Mouse (Mus musculus) hindbrain, embryonic 13.5 days (tissue): ENCODE results near the gene Cerk. TPM values are rescaled to one million over a fixed set of nuclear protein-coding genes. Genes with fewer than 3 reads are reported as not detected.
"Not testable (repeated sequence)": the region's sequence is repeated elsewhere in the genome, so short reads cannot be mapped to it uniquely, and the experiment has no call there.

ENCODE experiments used
- ATAC-seq: fragments of 200-750 bp; cut with Nextera tagmentation; 2 replicates; pipeline ENCODE4 v1.8.0; 2017; ENCODE audit warnings: moderate TSS enrichment; ENCODE audit not compliant: low FRiP score
- H3K27ac ChIP-seq: fragments of 300-500 bp; sonication (generic); 2 replicates; pipeline ENCODE4 v1.5.1; 2015; ENCODE audit warnings: inconsistent platforms, mild to moderate bottlenecking, moderate library complexity
- H3K27me3 ChIP-seq: fragments of 300-500 bp; sonication (generic); 2 replicates; pipeline ENCODE4 v1.6.1; 2015; ENCODE audit warnings: mild to moderate bottlenecking, inconsistent platforms
- H3K36me3 ChIP-seq: fragments of 300-500 bp; sonication (generic); 2 replicates; pipeline ENCODE4 v1.6.1; 2015; ENCODE audit warnings: mild to moderate bottlenecking, inconsistent platforms
- H3K4me1 ChIP-seq: fragments of 300-500 bp; sonication (generic); replicated peaks from 2 replicates; pipeline ENCODE4 v1.6.1; 2015; ENCODE audit warnings: inconsistent platforms
- H3K4me2 ChIP-seq: fragments of 300-500 bp; sonication (generic); 2 replicates; pipeline ENCODE4 v1.6.1; 2015; ENCODE audit warnings: inconsistent platforms, mild to moderate bottlenecking, moderate library complexity
- H3K4me3 ChIP-seq: fragments of 300-500 bp; sonication (generic); 2 replicates; pipeline ENCODE4 v1.5.1; 2015; ENCODE audit warnings: mild to moderate bottlenecking, inconsistent platforms
- H3K9ac ChIP-seq: fragments of 300-500 bp; sonication (generic); 2 replicates; pipeline ENCODE4 v1.6.1; 2015; ENCODE audit warnings: mild to moderate bottlenecking, inconsistent platforms
- H3K9me3 ChIP-seq: fragments of 300-500 bp; sonication (generic); 2 replicates; pipeline ENCODE4 v1.6.1; 2016; ENCODE audit warnings: inconsistent platforms
- WGBS: fragments of 180-500 bp; shearing (Covaris S2); methylation state at CpG from one replicate; pipeline ENCODE4 v1.1.7; 2015; 5-methylcytosine and 5-hydroxymethylcytosine counted together
- polyA plus RNA-seq: library from polyadenylated mRNA; unstranded; fragments of >200 nt; fragmentation: Nextera tagmentation; extraction: Ambion mirVana; gene quantifications from 2 replicates; pipeline ENCODE4 v1.2.1, GENCODE M21; 2015

The Cerk gene
- polyA plus RNA-seq, 1 experiment from 2014 or later, result 24.3 TPM

GRCm38 (mm10) chr15:86165811-86166590 is 19.9 kb downstream of the Cerk start:
- no peak overlapping the region for H3K4me2 ChIP-seq
- ATAC-seq, result no peak
- H3K9ac ChIP-seq, result no peak overlapping the region
- no peaks in the 10 kb centered on the region for H3K9me3 ChIP-seq
- H3K4me1 ChIP-seq, result peaks cover 26% of the 10 kb centered on the region
- 91% methylated on average over 24 of the region's 24 CpGs for WGBS
- peaks cover 28% of the 10 kb centered on the region for H3K36me3 ChIP-seq
- no peak overlapping the region for H3K27ac ChIP-seq
- no peak overlapping the region for H3K4me3 ChIP-seq
- no peaks in the 10 kb centered on the region for H3K27me3 ChIP-seq

GRCm38 (mm10) chr15:86164718-86165345 is 21.1 kb downstream of the Cerk start:
- no peaks in the 10 kb centered on the region for H3K27me3 ChIP-seq
- no peak for ATAC-seq
- no peak overlapping the region for H3K27ac ChIP-seq
- WGBS, result 77% methylated on average over 21 of the region's 21 CpGs
- H3K9ac ChIP-seq, result no peak overlapping the region
- no peak overlapping the region for H3K4me3 ChIP-seq
- H3K4me2 ChIP-seq, result no peak overlapping the region
- no peaks in the 10 kb centered on the region for H3K9me3 ChIP-seq
- peaks cover 29% of the 10 kb centered on the region for H3K36me3 ChIP-seq
- peaks cover 22% of the 10 kb centered on the region for H3K4me1 ChIP-seq

GRCm38 (mm10) chr15:86161800-86162199 is 24.1 kb downstream of the Cerk start:
- not testable (repeated sequence) for H3K4me1 ChIP-seq, H3K4me3 ChIP-seq, ATAC-seq, H3K9ac ChIP-seq, H3K4me2 ChIP-seq, H3K9me3 ChIP-seq, H3K27ac ChIP-seq, H3K27me3 ChIP-seq
- 99% methylated on average over 3 of the region's 3 CpGs for WGBS
- peaks cover 36% of the 10 kb centered on the region for H3K36me3 ChIP-seq

GRCm38 (mm10) chr15:86160906-86161305 is 25.0 kb downstream of the Cerk start:
- 89% methylated on average over 10 of the region's 10 CpGs for WGBS
- Histone ChIP-seq H3K27me3 (no peaks in the 10 kb centered on the region), H3K9ac (no peak overlapping the region), H3K36me3 (peaks cover 44% of the 10 kb centered on the region), H3K27ac (no peak overlapping the region), H3K4me3 (no peak overlapping the region), H3K4me2 (no peak overlapping the region), H3K9me3 (no peaks in the 10 kb centered on the region), H3K4me1 (peaks cover 6% of the 10 kb centered on the region; the same call in 1 of the 2 replicates)
- no peak for ATAC-seq

- H3K9me3 ChIP-seq, result no peaks in the 10 kb centered on the region
- H3K4me2 ChIP-seq, result no peak overlapping the region
- H3K27me3 ChIP-seq, result no peaks in the 10 kb centered on the region
- no peak overlapping the region for H3K27ac ChIP-seq
- H3K36me3 ChIP-seq, result peaks cover 49% of the 10 kb centered on the region
- H3K4me3 ChIP-seq, result no peak overlapping the region
- H3K4me1 ChIP-seq, result peaks cover under 1% of the 10 kb centered on the region; the same call in 1 of the 2 replicates
- H3K9ac ChIP-seq, result no peak overlapping the region
- ATAC-seq, result no peak
- WGBS, result 87% methylated on average over 5 of the region's 5 CpGs
These were observed 26.2 kb downstream of the Cerk start for GRCm38 (mm10) chr15:86159719-86160118.

- peak overlapping the region; percentile 6; the same call in 1 of the 2 replicates for H3K27ac ChIP-seq
- no peak for ATAC-seq
- no peaks in the 10 kb centered on the region for H3K4me1 ChIP-seq
- WGBS, result 80% methylated on average over 16 of the region's 16 CpGs
- H3K4me2 ChIP-seq, result no peak overlapping the region
- H3K9ac ChIP-seq, result no peak overlapping the region
- H3K4me3 ChIP-seq, result no peak overlapping the region
- peaks cover 51% of the 10 kb centered on the region for H3K36me3 ChIP-seq
- no peaks in the 10 kb centered on the region for H3K27me3 ChIP-seq
- no peaks in the 10 kb centered on the region for H3K9me3 ChIP-seq
These were observed 26.8 kb downstream of the Cerk start for GRCm38 (mm10) chr15:86159093-86159492.

GRCm38 (mm10) chr15:86156492-86156891 is 29.4 kb downstream of the Cerk start:
- Histone ChIP-seq H3K36me3 (peaks cover 55% of the 10 kb centered on the region), H3K27me3 (no peaks in the 10 kb centered on the region), H3K9me3 (no peaks in the 10 kb centered on the region), H3K27ac (no peak overlapping the region), H3K4me1 (no peaks in the 10 kb centered on the region), H3K9ac (no peak overlapping the region), H3K4me3 (no peak overlapping the region), H3K4me2 (no peak overlapping the region)
- no peak for ATAC-seq
- 79% methylated on average over 5 of the region's 5 CpGs for WGBS

GRCm38 (mm10) chr15:86153481-86153960 is 32.4 kb downstream of the Cerk start:
- WGBS, result 84% methylated on average over 12 of the region's 12 CpGs
- ATAC-seq, result no peak
- no peaks in the 10 kb centered on the region for H3K27me3 ChIP-seq
- H3K4me2 ChIP-seq, result no peak overlapping the region
- no peak overlapping the region for H3K4me3 ChIP-seq
- H3K9ac ChIP-seq, result no peak overlapping the region
- no peaks in the 10 kb centered on the region for H3K9me3 ChIP-seq
- peaks cover 70% of the 10 kb centered on the region for H3K36me3 ChIP-seq
- no peaks in the 10 kb centered on the region for H3K4me1 ChIP-seq
- no peak overlapping the region for H3K27ac ChIP-seq

GRCm38 (mm10) chr15:86150593-86150992 is 35.3 kb downstream of the Cerk start:
- H3K9me3 ChIP-seq, result no peaks in the 10 kb centered on the region
- no peak overlapping the region for H3K4me3 ChIP-seq
- no peaks in the 10 kb centered on the region for H3K27me3 ChIP-seq
- H3K4me2 ChIP-seq, result no peak overlapping the region
- WGBS, result 82% methylated on average over 4 of the region's 4 CpGs
- no peak overlapping the region for H3K9ac ChIP-seq
- no peak overlapping the region for H3K27ac ChIP-seq
- no peaks in the 10 kb centered on the region for H3K4me1 ChIP-seq
- no peak for ATAC-seq
- peaks cover 81% of the 10 kb centered on the region for H3K36me3 ChIP-seq

- H3K4me2 ChIP-seq, result no peak overlapping the region
- H3K9ac ChIP-seq, result no peak overlapping the region
- no peak overlapping the region for H3K27ac ChIP-seq
- 93% methylated on average over 8 of the region's 8 CpGs for WGBS
- no peak for ATAC-seq
- no peaks in the 10 kb centered on the region for H3K27me3 ChIP-seq
- peaks cover 79% of the 10 kb centered on the region for H3K36me3 ChIP-seq
- no peaks in the 10 kb centered on the region for H3K4me1 ChIP-seq
- no peaks in the 10 kb centered on the region for H3K9me3 ChIP-seq
- H3K4me3 ChIP-seq, result no peak overlapping the region
These were observed 39.0 kb downstream of the Cerk start for GRCm38 (mm10) chr15:86146922-86147321.

GRCm38 (mm10) chr15:86145046-86145445 is 40.9 kb downstream of the Cerk start:
- 88% methylated on average over 7 of the region's 7 CpGs for WGBS
- Histone ChIP-seq H3K27ac (no peak overlapping the region), H3K9ac (no peak overlapping the region), H3K9me3 (no peaks in the 10 kb centered on the region), H3K36me3 (peaks cover 79% of the 10 kb centered on the region), H3K4me2 (no peak overlapping the region), H3K4me3 (no peak overlapping the region), H3K4me1 (no peaks in the 10 kb centered on the region), H3K27me3 (no peaks in the 10 kb centered on the region)
- ATAC-seq, result no peak

- no peaks in the 10 kb centered on the region for H3K4me1 ChIP-seq
- 72% methylated on average over 7 of the region's 7 CpGs for WGBS
- no peaks in the 10 kb centered on the region for H3K27me3 ChIP-seq
- no peak overlapping the region for H3K27ac ChIP-seq
- no peak overlapping the region for H3K9ac ChIP-seq
- no peak for ATAC-seq
- H3K36me3 ChIP-seq, result peaks cover 80% of the 10 kb centered on the region
- H3K4me2 ChIP-seq, result no peak overlapping the region
- no peak overlapping the region for H3K4me3 ChIP-seq
- no peaks in the 10 kb centered on the region for H3K9me3 ChIP-seq
These were observed 41.4 kb downstream of the Cerk start for GRCm38 (mm10) chr15:86144577-86144976.

GRCm38 (mm10) chr15:86140323-86140722 is 45.6 kb downstream of the Cerk start:
- H3K27ac ChIP-seq, result no peak overlapping the region
- ATAC-seq, result no peak
- H3K4me1 ChIP-seq, result peaks cover 5% of the 10 kb centered on the region
- H3K36me3 ChIP-seq, result peaks cover 58% of the 10 kb centered on the region
- no peak overlapping the region for H3K4me3 ChIP-seq
- no peaks in the 10 kb centered on the region for H3K9me3 ChIP-seq
- 32% methylated on average over 10 of the region's 10 CpGs for WGBS
- no peaks in the 10 kb centered on the region for H3K27me3 ChIP-seq
- H3K4me2 ChIP-seq, result no peak overlapping the region
- H3K9ac ChIP-seq, result no peak overlapping the region
